Mouse (Mus musculus) megakaryocyte, embryonic 14.5 days (primary cell): Measurements from ENCODE around the gene Ywhah.

Source experiments
- FLI1 ChIP-seq: IDR thresholded peaks from 2 replicates; pipeline ENCODE4 v1.6.1; 2012; ENCODE audit warnings: low read length, inconsistent platforms, mixed read lengths
- GATA1 ChIP-seq: IDR thresholded peaks from 3 replicates; pipeline ENCODE4 v1.6.1; 2012; ENCODE audit warnings: mixed read lengths, low read length, inconsistent platforms, borderline replicate concordance

GRCm38 (mm10) chr5:33019426-33019821 is 808 bp downstream of the Ywhah start:
- TF ChIP-seq GATA1 (no peak), FLI1 (no peak)
